Mouse (Mus musculus) CH12.LX (cell line): ENCODE measurements at regions not wholly inside any gene's neighbourhood (a gene's known extent, or its start where the extent isn't known, plus 50 kb on each side); places are given as distances from the start of the nearest gene placed in this dataset.

ENCODE experiments used
- DNase-seq: peaks from one replicate; pipeline ENCODE4 v3.0.0-alpha.2; 2013; ENCODE audit errors: extremely low read depth
- H3K27ac ChIP-seq: 2 replicates; pipeline ENCODE4 v1.5.1; 2012; ENCODE audit warnings: low read depth, mild to moderate bottlenecking, control low read depth, moderate library complexity; ENCODE audit not compliant: insufficient read depth
- H3K27me3 ChIP-seq: replicated peaks from 2 replicates; pipeline ENCODE3; 2012; ENCODE audit warnings: inconsistent platforms
- H3K36me3 ChIP-seq, 2 experiments: replicated peaks in 1 of 2; 2 replicates each; pipeline versions ENCODE3 to v1.6.1; 2012; ENCODE audit warnings: inconsistent platforms in 1 of 2, low read length in 1 of 2, mild to moderate bottlenecking in 1 of 2, mixed read lengths in 1 of 2, moderate library complexity in 1 of 2; ENCODE audit not compliant: control insufficient read depth in 1 of 2, insufficient read depth in 1 of 2
- H3K4me1 ChIP-seq, 2 experiments: 2 replicates each; pipeline ENCODE4 v1.6.1; 2012; ENCODE audit warnings: inconsistent platforms in 1 of 2, moderate library complexity in 1 of 2; ENCODE audit not compliant: insufficient read depth in 2 of 2, control insufficient read depth in 1 of 2
- H3K4me2 ChIP-seq: 2 replicates; pipeline ENCODE4 v1.6.1; 2012; ENCODE audit warnings: low read depth, mild to moderate bottlenecking, control low read depth; ENCODE audit not compliant: poor library complexity, insufficient read depth, severe bottlenecking
- H3K4me3 ChIP-seq, 3 experiments: fragments of 150-350 bp in 1 of 3; sonication (generic) in 1 of 3; replicated peaks in 1 of 3; 2 replicates each; pipeline versions ENCODE3 to v1.5.1; 2011 to 2012; ENCODE audit warnings: low read depth in 2 of 3, low read length in 2 of 3, mild to moderate bottlenecking in 2 of 3, moderate library complexity in 2 of 3, control low read depth in 1 of 3, improper control_type of control experiment in 1 of 3, inconsistent platforms in 1 of 3, mixed read lengths in 1 of 3; ENCODE audit not compliant: poor library complexity in 1 of 3
- H3K79me2 ChIP-seq: replicated peaks from 2 replicates; pipeline ENCODE4 v1.6.1; 2012; ENCODE audit warnings: mild to moderate bottlenecking, moderate library complexity; ENCODE audit not compliant: control insufficient read depth, poor library complexity, insufficient read depth, severe bottlenecking; ENCODE audit errors: extremely low read depth
- H3K9ac ChIP-seq: 2 replicates; pipeline ENCODE4 v1.6.1; 2012; ENCODE audit warnings: low read depth, mild to moderate bottlenecking, control low read depth, moderate library complexity; ENCODE audit not compliant: insufficient read depth
- H3K9me3 ChIP-seq: replicated peaks from 2 replicates; pipeline ENCODE3; 2012; ENCODE audit warnings: low read length, inconsistent platforms, mixed read lengths
- CHD1 ChIP-seq: IDR thresholded peaks from 2 replicates; pipeline ENCODE4 v1.6.1; 2012; ENCODE audit warnings: low read depth, low read length, improper control_type of control experiment, inconsistent platforms
- CHD2 ChIP-seq: IDR thresholded peaks from 2 replicates; pipeline ENCODE4 v1.6.1; 2011; ENCODE audit warnings: low read length, improper control_type of control experiment
- E2F4 ChIP-seq: IDR thresholded peaks from 2 replicates; pipeline ENCODE4 v1.6.1; 2011; ENCODE audit warnings: low read depth, low read length, improper control_type of control experiment; ENCODE audit not compliant: insufficient replicate concordance
- ELF1 ChIP-seq: IDR thresholded peaks from 2 replicates; pipeline ENCODE4 v1.6.1; 2014; ENCODE audit warnings: low read depth, mild to moderate bottlenecking, inconsistent platforms, low read length, improper control_type of control experiment
- ETS1 ChIP-seq: conservative IDR thresholded peaks from 2 replicates; pipeline ENCODE4 v1.6.1; 2012; ENCODE audit warnings: low read depth, mild to moderate bottlenecking, inconsistent platforms, low read length, improper control_type of control experiment, moderate library complexity
- GABPA ChIP-seq: IDR thresholded peaks from 2 replicates; pipeline ENCODE4 v1.6.1; 2012; ENCODE audit warnings: low read depth, low read length, improper control_type of control experiment, inconsistent platforms; ENCODE audit not compliant: insufficient replicate concordance
- IRF4 ChIP-seq: IDR thresholded peaks from 2 replicates; pipeline ENCODE4 v1.6.1; 2014; ENCODE audit warnings: low read depth, mild to moderate bottlenecking, inconsistent platforms, low read length, improper control_type of control experiment
- JUND ChIP-seq: conservative IDR thresholded peaks from 2 replicates; pipeline ENCODE4 v1.6.1; 2011; ENCODE audit warnings: low read depth, low read length, improper control_type of control experiment
- KAT2A ChIP-seq: IDR thresholded peaks from 2 replicates; pipeline ENCODE4 v1.6.1; 2012; ENCODE audit warnings: low read length, improper control_type of control experiment, inconsistent platforms; ENCODE audit not compliant: insufficient replicate concordance
- MAX ChIP-seq: IDR thresholded peaks from 2 replicates; pipeline ENCODE4 v1.6.1; 2011; ENCODE audit warnings: low read length, improper control_type of control experiment
- MEF2A ChIP-seq: IDR thresholded peaks from 2 replicates; pipeline ENCODE4 v1.6.1; 2014; ENCODE audit warnings: low read depth, mild to moderate bottlenecking, inconsistent platforms, low read length, improper control_type of control experiment, borderline replicate concordance
- MXI1 ChIP-seq: IDR thresholded peaks from 2 replicates; pipeline ENCODE4 v1.6.1; 2011; ENCODE audit warnings: mild to moderate bottlenecking, low read depth, low read length, improper control_type of control experiment
- NELFE ChIP-seq: IDR thresholded peaks from 2 replicates; pipeline ENCODE4 v1.6.1; 2011; ENCODE audit warnings: low read depth, low read length, improper control_type of control experiment
- NRF1 ChIP-seq: IDR thresholded peaks from 2 replicates; pipeline ENCODE4 v1.6.1; 2014; ENCODE audit warnings: low read depth, mild to moderate bottlenecking, inconsistent platforms, low read length, improper control_type of control experiment, moderate library complexity
- PAX5 ChIP-seq: IDR thresholded peaks from 2 replicates; pipeline ENCODE4 v1.6.1; 2012; ENCODE audit warnings: low read length, inconsistent platforms, mixed read lengths
- POLR2AphosphoS2 ChIP-seq: IDR thresholded peaks from 2 replicates; pipeline ENCODE4 v1.6.1; 2011; ENCODE audit warnings: low read depth, low read length, improper control_type of control experiment
- RAD21 ChIP-seq: IDR thresholded peaks from 2 replicates; pipeline ENCODE4 v1.6.1; 2011; ENCODE audit warnings: low read depth, mild to moderate bottlenecking, low read length, improper control_type of control experiment, moderate library complexity
- RCOR1 ChIP-seq: conservative IDR thresholded peaks from 2 replicates; pipeline ENCODE4 v1.6.1; 2012; ENCODE audit warnings: low read depth, mild to moderate bottlenecking, inconsistent platforms, low read length, improper control_type of control experiment
- SIN3A ChIP-seq: IDR thresholded peaks from 2 replicates; pipeline ENCODE4 v1.6.1; 2012; ENCODE audit warnings: low read length, improper control_type of control experiment, inconsistent platforms
- TBP ChIP-seq: conservative IDR thresholded peaks from 2 replicates; pipeline ENCODE4 v1.6.1; 2011; ENCODE audit warnings: low read depth, low read length, improper control_type of control experiment
- TCF12 ChIP-seq: IDR thresholded peaks from 2 replicates; pipeline ENCODE4 v1.6.1; 2014; ENCODE audit warnings: low read depth, mild to moderate bottlenecking, inconsistent platforms, low read length, improper control_type of control experiment
- USF1 ChIP-seq: IDR thresholded peaks from 2 replicates; pipeline ENCODE4 v1.6.1; 2014; ENCODE audit warnings: low read depth, mild to moderate bottlenecking, inconsistent platforms, low read length, improper control_type of control experiment
- USF2 ChIP-seq: conservative IDR thresholded peaks from 2 replicates; pipeline ENCODE4 v1.6.1; 2011; ENCODE audit warnings: low read depth, low read length, improper control_type of control experiment
- ZKSCAN1 ChIP-seq: IDR thresholded peaks from 2 replicates; pipeline ENCODE4 v1.6.1; 2012; ENCODE audit warnings: low read depth, inconsistent platforms, low read length, improper control_type of control experiment, borderline replicate concordance
- dilution Hi-C: fragments of 300-500 bp; cut with MboI; formaldehyde crosslinking; loops from 2 replicates; pipeline ENCODE4 v1.14.3; 2020; ENCODE audit warnings: low sequenced_read_pairs; ENCODE audit not compliant: extremely low pct_unique_long_range_greater_than_20kb, extremely low pct_ligation_motif_present
- in situ Hi-C: fragments of 300-500 bp; cut with MboI; formaldehyde crosslinking; loops from 3 replicates; pipeline ENCODE4 v1.14.3; 2019; ENCODE audit warnings: low sequenced_read_pairs, low pct_ligation_motif_present, low pct_unique_long_range_greater_than_20kb, mixed read lengths

GRCm38 (mm10) chr13:97694356-97694990 is 66.0 kb downstream of the Gm10260 start:
- Histone ChIP-seq H3K4me2 (no peak overlapping the region), H3K36me3 (no peaks in the 10 kb centered on the region), H3K9me3 (peaks cover 19% of the 10 kb centered on the region), H3K9ac (no peak overlapping the region), H3K27me3 (no peaks in the 10 kb centered on the region), H3K27ac (no peak overlapping the region), H3K4me1 (peaks cover 0 to 3% of the 10 kb centered on the region in 2 experiments; a peak in 1 of 4 replicates), H3K4me3 (no peak overlapping the region), H3K79me2 (no peaks in the 10 kb centered on the region)
- dilution Hi-C loops: no loop called here
- DNase-seq: no peak
- in situ Hi-C loops: no loop called here
- no peak for TF ChIP-seq ELF1
- TF ChIP-seq JUND: no peak
- no peak for TF ChIP-seq ETS1
- TF ChIP-seq NELFE: no peak
- no peak for TF ChIP-seq SIN3A
- no peak for TF ChIP-seq RCOR1
- no peak for TF ChIP-seq KAT2A
- no peak for TF ChIP-seq RAD21
- no peak for TF ChIP-seq IRF4
- TF ChIP-seq NRF1: no peak
- TF ChIP-seq MEF2A: no peak
- no peak for TF ChIP-seq PAX5
- TF ChIP-seq MXI1: no peak
- TF ChIP-seq ZKSCAN1: no peak
- no peak for TF ChIP-seq TBP
- no peak for TF ChIP-seq CHD1
- TF ChIP-seq TCF12: no peak
- no peak for TF ChIP-seq E2F4
- no peak for TF ChIP-seq MAX

DNA sequence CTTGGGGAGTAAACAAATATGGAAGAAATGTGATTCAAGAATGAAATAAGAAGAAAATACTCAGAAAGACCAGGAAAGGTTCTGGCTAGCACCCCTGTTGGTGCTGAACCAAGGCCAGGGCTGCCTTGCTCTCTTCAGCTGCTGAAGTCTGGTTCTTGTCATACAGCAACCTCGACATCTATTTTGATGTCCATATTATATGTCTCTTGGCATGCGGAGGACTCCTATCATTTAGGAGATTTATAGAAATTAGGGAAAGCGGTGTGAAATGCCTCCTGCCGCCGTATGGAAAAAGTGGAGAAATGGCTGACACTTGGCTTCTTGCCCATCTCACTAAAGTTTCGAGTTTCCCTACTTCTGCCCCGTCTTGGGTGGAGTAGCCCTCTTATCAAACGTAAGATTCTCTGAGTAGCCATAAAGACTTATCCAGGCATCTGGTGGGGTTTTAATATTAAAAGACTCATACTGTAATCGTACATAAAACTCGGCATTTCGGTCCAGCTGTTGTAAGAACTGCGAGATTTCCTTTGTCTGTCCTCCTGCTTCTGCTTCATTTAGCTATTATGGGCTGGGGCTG is 72.0 kb downstream of the Gm10260 start:
- Histone ChIP-seq H3K4me2 (no peak overlapping the region), H3K27ac (no peak overlapping the region), H3K36me3 (no peaks in the 10 kb centered on the region), H3K9me3 (peaks cover 16% of the 10 kb centered on the region), H3K4me3 (no peak overlapping the region), H3K79me2 (no peaks in the 10 kb centered on the region), H3K4me1 (no peaks in the 10 kb centered on the region), H3K27me3 (no peaks in the 10 kb centered on the region), H3K9ac (no peak overlapping the region)
- in situ Hi-C loops: no loop called here
- TF ChIP-seq POLR2AphosphoS2 (no peak), GABPA (no peak), USF2 (no peak), CHD2 (no peak), NRF1 (no peak), USF1 (no peak), MAX (no peak)
- dilution Hi-C loops: no loop called here
- DNase-seq: no peak
